Mouse (Mus musculus): ENCODE results near the gene Ola1. TPM values are rescaled to one million over a fixed set of nuclear protein-coding genes. Genes with fewer than 3 reads are reported as not detected.

Ola1 gene
- 92.0 and 94.6 TPM in 2 replicates for polyA plus RNA-seq (2014; fragmentation: Nextera tagmentation; extraction: Ambion mirVana)

DNA sequence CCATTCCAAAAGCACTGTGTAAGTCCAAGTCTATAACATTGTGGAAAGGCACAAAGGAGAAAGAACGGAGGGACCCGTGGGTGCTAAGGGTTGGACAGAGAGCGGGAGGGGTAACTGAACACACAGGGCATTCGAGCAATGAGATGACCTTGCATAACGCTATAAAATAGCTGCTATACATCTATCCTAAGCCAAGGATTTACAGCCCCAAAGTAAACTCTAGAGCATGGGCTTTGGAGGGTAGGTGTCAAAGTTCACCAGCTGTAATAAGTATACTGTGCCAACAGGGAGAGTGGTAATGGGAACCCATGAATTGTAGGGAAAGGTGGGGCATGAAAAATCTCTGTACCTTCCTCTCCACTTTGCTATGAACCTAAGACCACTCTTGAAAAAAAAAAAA lies at the start of gene Ola1:
Gene Ola1 (minus strand): TSS at position 12 of the 400 bp plus-strand sequence.
- WGBS, result 74% methylated on average over 5 of the region's 5 CpGs

DNA sequence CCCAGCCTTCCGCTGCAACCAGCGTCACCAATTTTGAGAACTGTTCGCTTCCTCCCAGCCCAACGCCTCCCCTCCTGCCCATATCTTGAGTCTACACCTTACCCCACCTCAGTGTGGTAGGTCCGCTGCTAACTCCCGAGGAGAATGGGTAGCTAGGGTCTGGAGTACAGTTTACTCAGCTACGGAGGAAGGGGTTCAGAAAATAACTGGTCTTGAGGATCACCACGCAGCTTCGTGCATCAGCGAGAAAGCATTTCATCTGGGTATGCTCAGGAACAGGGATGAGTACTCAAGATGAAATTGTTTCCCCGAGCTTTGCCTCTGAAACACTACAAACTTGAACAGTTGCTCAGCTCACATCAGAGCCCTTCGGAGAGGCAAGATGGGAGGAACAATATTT lies 49.6 kb upstream of the Ola1 start:
- no peak overlapping the region for H3K9ac ChIP-seq (ENCODE audit: low read length)
- H3K27me3 ChIP-seq (replicated peaks; ENCODE audit: control insufficient read depth, insufficient read depth, low read length), result peaks cover 97% of the 10 kb centered on the region
- no peak overlapping the region for H3K4me3 ChIP-seq (ENCODE audit: low read depth, low read length)
- no peaks in the 10 kb centered on the region for H3K9me3 ChIP-seq (ENCODE audit: control insufficient read depth, low read length)
- 3% methylated on average over 12 of the region's 12 CpGs for WGBS
- no peaks in the 10 kb centered on the region for H3K36me3 ChIP-seq (ENCODE audit: control insufficient read depth, insufficient read depth, low read length)
- no peak overlapping the region for H3K27ac ChIP-seq (ENCODE audit: low read depth)
- H3K4me2 ChIP-seq (ENCODE audit: low read length), result no peak overlapping the region
- peaks cover 27% of the 10 kb centered on the region for H3K4me1 ChIP-seq (replicated peaks; ENCODE audit: control insufficient read depth, insufficient read depth, low read length)
- no peak for ATAC-seq (replicated peaks; ENCODE audit: low FRiP score, low TSS enrichment, low read depth)
- peak; percentile 65 for DNase-seq (ENCODE audit: low spot score)

More for the DNA sequence above, at the start of gene Ola1:
- Histone ChIP-seq H3K9me3 (ENCODE audit: control insufficient read depth, low read length) (no peaks in the 10 kb centered on the region), H3K9ac (ENCODE audit: low read length) (no peak within 1 kb of the TSS), H3K4me3 (ENCODE audit: low read depth, low read length) (no peak within 1 kb of the TSS), H3K27me3 (replicated peaks; ENCODE audit: control insufficient read depth, insufficient read depth, low read length) (no peaks in the 10 kb centered on the region), H3K27ac (ENCODE audit: low read depth) (no peak within 1 kb of the TSS), H3K4me1 (replicated peaks; ENCODE audit: control insufficient read depth, insufficient read depth, low read length) (no peaks in the 10 kb centered on the region), H3K36me3 (ENCODE audit: control insufficient read depth, insufficient read depth, low read length) (no peaks in the 10 kb centered on the region), H3K4me2 (ENCODE audit: low read length) (no peak within 1 kb of the TSS)
- ATAC-seq (replicated peaks; ENCODE audit: low FRiP score, low TSS enrichment, low read depth) (no peak; the same call in 1 of the 2 replicates), DNase-seq (ENCODE audit: low spot score) (no peak)

DNA sequence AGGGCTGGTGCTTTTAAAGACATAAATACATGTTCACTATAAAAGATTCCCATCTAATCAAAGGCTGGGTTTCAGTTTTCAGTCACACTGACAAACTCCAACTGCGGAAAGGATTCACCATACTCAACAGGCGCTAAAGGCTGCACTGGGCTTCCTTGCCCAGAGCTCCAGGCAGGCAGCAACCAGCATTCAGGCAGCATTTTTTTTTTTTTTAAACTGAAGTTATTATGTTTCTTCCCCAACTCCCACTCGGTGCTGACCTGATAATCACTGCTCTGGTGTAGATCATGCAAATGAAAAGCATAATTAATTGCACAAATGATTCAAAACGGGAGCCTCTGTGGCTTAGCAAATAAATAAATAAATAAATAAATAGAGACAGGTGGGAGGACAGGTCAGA lies 49.1 kb upstream of the Ola1 start:
- H3K27me3 ChIP-seq (replicated peaks; ENCODE audit: control insufficient read depth, insufficient read depth, low read length), result peaks cover 97% of the 10 kb centered on the region
- H3K9ac ChIP-seq (ENCODE audit: low read length), result no peak overlapping the region
- H3K36me3 ChIP-seq (ENCODE audit: control insufficient read depth, insufficient read depth, low read length), result no peaks in the 10 kb centered on the region
- H3K27ac ChIP-seq (ENCODE audit: low read depth), result no peak overlapping the region
- no peaks in the 10 kb centered on the region for H3K9me3 ChIP-seq (ENCODE audit: control insufficient read depth, low read length)
- ATAC-seq (replicated peaks; ENCODE audit: low FRiP score, low TSS enrichment, low read depth), result no peak
- no peak overlapping the region for H3K4me3 ChIP-seq (ENCODE audit: low read depth, low read length)
- H3K4me1 ChIP-seq (replicated peaks; ENCODE audit: control insufficient read depth, insufficient read depth, low read length), result peaks cover 26% of the 10 kb centered on the region
- 4% methylated on average over 4 of the region's 4 CpGs for WGBS
- H3K4me2 ChIP-seq (ENCODE audit: low read length), result no peak overlapping the region
- peak; percentile 56 for DNase-seq (ENCODE audit: low spot score)

DNA sequence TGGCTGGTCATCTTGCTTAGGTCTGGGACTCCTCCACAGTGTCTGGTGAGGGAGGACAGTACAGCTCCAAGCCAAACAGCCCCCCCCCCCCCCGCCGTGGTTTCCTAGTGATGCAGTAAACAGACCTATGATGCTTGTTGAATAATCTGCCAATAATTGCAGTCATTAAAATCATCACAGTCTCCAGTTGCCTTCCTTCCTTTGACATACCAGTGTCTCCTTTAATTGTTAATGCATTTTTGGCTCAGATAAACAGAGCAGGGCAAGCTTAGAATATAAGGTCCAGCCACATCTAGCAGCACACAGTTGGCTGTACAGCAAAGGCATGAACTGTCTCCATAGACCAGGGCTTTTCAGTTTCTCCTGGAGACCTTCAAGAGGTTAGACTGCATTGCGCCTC lies 48.5 kb upstream of the Ola1 start:
- H3K4me2 ChIP-seq (ENCODE audit: low read length), result no peak overlapping the region
- no peak overlapping the region for H3K4me3 ChIP-seq (ENCODE audit: low read depth, low read length)
- peaks cover 97% of the 10 kb centered on the region for H3K27me3 ChIP-seq (replicated peaks; ENCODE audit: control insufficient read depth, insufficient read depth, low read length)
- WGBS, result 18% methylated on average over 3 of the region's 3 CpGs
- no peak for DNase-seq (ENCODE audit: low spot score)
- H3K9me3 ChIP-seq (ENCODE audit: control insufficient read depth, low read length), result no peaks in the 10 kb centered on the region
- H3K4me1 ChIP-seq (replicated peaks; ENCODE audit: control insufficient read depth, insufficient read depth, low read length), result peaks cover 26% of the 10 kb centered on the region
- no peak overlapping the region for H3K27ac ChIP-seq (ENCODE audit: low read depth)
- H3K36me3 ChIP-seq (ENCODE audit: control insufficient read depth, insufficient read depth, low read length), result no peaks in the 10 kb centered on the region
- ATAC-seq (replicated peaks; ENCODE audit: low FRiP score, low TSS enrichment, low read depth), result no peak
- no peak overlapping the region for H3K9ac ChIP-seq (ENCODE audit: low read length)

DNA sequence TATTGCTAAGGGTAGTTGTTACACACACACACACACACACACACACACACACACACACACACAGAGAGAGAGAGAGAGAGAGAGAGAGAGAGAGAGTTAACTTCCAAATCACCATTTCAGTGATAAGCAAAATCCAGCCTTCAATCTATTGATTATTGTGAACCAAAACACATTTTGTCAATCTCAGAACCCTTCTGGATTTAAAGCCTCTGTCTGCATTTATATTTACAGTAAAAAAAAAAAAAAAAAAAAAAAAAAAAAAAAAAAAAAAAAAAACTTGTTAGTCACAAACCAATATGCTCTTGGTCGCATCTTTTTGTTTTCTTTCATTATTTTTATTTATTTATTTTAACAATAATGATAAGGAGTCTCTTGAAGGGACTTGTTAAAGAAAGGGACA lies 47.9 kb upstream of the Ola1 start:
- 44% methylated on average over 1 of the region's 1 CpGs for WGBS
- Histone ChIP-seq H3K4me2 (ENCODE audit: low read length) (no peak overlapping the region), H3K9me3 (ENCODE audit: control insufficient read depth, low read length) (no peaks in the 10 kb centered on the region), H3K36me3 (ENCODE audit: control insufficient read depth, insufficient read depth, low read length) (no peaks in the 10 kb centered on the region), H3K4me1 (replicated peaks; ENCODE audit: control insufficient read depth, insufficient read depth, low read length) (peaks cover 24% of the 10 kb centered on the region), H3K9ac (ENCODE audit: low read length) (no peak overlapping the region), H3K27me3 (replicated peaks; ENCODE audit: control insufficient read depth, insufficient read depth, low read length) (peaks cover 97% of the 10 kb centered on the region), H3K4me3 (ENCODE audit: low read depth, low read length) (no peak overlapping the region), H3K27ac (ENCODE audit: low read depth) (no peak overlapping the region)
- no peak for DNase-seq (ENCODE audit: low spot score)
- ATAC-seq (replicated peaks; ENCODE audit: low FRiP score, low TSS enrichment, low read depth), result no peak

DNA sequence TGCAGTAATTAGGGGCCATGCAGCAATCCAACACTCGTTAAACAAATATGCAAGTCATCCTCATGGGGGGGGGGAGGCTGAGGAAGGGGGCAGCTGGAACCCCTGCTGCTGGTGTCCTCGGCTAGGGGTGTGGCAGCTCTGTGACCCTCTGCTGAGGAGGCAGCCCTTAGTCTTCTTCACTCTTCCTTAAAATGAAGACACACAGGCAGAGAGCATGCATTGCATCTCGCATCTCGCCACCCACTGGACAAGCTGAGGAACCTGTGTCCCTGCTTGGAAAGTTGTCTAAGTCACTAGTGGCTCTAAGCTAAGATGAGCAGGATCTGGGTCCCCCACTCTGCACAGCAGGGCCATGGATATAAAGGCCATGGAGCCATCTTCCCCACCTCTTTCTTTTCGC lies 47.3 kb upstream of the Ola1 start:
- no peaks in the 10 kb centered on the region for H3K36me3 ChIP-seq (ENCODE audit: control insufficient read depth, insufficient read depth, low read length)
- WGBS, result 7% methylated on average over 5 of the region's 5 CpGs
- peaks cover 91% of the 10 kb centered on the region for H3K27me3 ChIP-seq (replicated peaks; ENCODE audit: control insufficient read depth, insufficient read depth, low read length)
- no peak overlapping the region for H3K4me3 ChIP-seq (ENCODE audit: low read depth, low read length)
- no peak for DNase-seq (ENCODE audit: low spot score)
- H3K9ac ChIP-seq (ENCODE audit: low read length), result no peak overlapping the region
- no peak for ATAC-seq (replicated peaks; ENCODE audit: low FRiP score, low TSS enrichment, low read depth)
- peaks cover 22% of the 10 kb centered on the region for H3K4me1 ChIP-seq (replicated peaks; ENCODE audit: control insufficient read depth, insufficient read depth, low read length)
- no peak overlapping the region for H3K27ac ChIP-seq (ENCODE audit: low read depth)
- no peak overlapping the region for H3K4me2 ChIP-seq (ENCODE audit: low read length)
- 0 out of 2 replicates have a peak, but pooled peaks cover 2% of the 10 kb centered on the region for H3K9me3 ChIP-seq (ENCODE audit: control insufficient read depth, low read length)

DNA sequence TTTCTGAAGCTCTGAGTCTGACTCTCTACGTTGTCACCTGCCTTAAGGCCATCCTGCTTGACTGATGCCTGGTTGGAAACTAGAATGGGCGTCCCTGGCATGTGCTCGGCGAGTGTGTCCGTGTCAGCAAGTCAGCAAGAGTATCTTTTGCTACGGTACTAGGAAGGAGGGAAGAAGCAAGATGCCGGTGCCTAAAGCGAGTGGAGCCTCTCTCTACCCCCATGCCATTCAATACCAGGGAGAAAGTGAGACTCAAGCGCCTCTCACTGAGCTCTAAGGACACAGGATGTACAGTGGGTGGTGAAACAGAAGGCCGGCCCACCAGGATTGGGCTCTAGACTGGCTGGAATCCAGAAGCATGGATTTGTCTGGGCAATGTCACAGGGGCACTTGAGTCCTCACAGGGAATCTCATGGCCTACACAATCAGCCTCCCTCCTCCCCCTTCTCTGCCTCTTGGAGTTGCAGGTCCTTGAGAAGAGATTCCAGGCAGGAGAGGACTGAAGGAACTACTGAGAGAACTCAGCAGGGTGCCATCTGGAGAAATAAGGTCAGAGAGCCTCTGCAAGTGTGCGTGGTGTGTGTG lies 46.0 kb upstream of the Ola1 start:
- H3K4me3 ChIP-seq (ENCODE audit: low read depth, low read length), result peak overlapping the region; percentile 34; the same call in 1 of the 2 replicates
- no peak overlapping the region for H3K9ac ChIP-seq (ENCODE audit: low read length)
- WGBS, result 5% methylated on average over 11 of the region's 11 CpGs
- H3K36me3 ChIP-seq (ENCODE audit: control insufficient read depth, insufficient read depth, low read length), result no peaks in the 10 kb centered on the region
- H3K27me3 ChIP-seq (replicated peaks; ENCODE audit: control insufficient read depth, insufficient read depth, low read length), result peaks cover 78% of the 10 kb centered on the region
- H3K4me1 ChIP-seq (replicated peaks; ENCODE audit: control insufficient read depth, insufficient read depth, low read length), result peaks cover 16% of the 10 kb centered on the region
- H3K27ac ChIP-seq (ENCODE audit: low read depth), result no peak overlapping the region
- H3K9me3 ChIP-seq (ENCODE audit: control insufficient read depth, low read length), result 0 out of 2 replicates have a peak, but pooled peaks cover 3% of the 10 kb centered on the region
- ATAC-seq (replicated peaks; ENCODE audit: low FRiP score, low TSS enrichment, low read depth) (no peak), DNase-seq (ENCODE audit: low spot score) (peak; percentile 60)
- H3K4me2 ChIP-seq (ENCODE audit: low read length), result peak overlapping the region; percentile 77

DNA sequence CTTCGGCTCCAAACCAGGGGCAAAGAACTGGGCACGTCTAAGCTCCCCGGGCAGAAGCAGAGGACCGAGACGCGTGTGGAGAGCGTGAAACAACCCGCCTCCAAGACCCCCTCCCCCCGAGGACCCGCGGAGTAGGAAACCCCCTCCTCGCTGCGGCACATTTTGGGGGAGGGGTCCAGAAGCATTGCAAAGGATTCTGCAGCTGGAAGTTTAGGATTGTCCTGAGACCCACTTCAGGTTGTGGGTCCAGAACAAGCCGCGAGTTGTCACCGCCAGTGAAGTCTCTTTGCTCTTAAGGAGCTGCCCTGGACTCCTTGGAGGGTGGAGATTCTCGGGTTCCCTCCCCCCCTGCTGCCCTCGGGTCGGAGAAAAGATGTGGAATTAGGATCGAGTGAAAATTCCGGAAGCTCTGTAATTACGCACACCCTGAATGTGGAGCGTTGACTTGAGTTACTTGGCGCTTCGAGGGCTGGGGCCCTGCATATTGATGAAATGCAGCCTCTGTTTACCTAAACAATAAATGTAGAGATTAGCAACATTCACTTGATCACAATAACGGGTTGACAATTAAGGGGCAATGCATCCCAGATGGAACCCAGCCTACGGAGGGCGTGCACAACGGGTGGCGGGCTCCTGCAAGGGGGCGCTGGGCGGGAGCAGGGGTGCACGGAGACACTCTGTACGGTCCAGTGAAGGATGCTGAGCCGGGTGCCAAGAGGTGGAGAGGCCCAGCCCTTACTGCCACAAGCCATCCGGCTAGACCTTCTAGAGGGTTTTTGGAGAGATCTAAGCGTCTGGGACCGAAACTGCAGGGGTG lies 45.3 kb upstream of the Ola1 start:
- H3K4me2 ChIP-seq (ENCODE audit: low read length), result peak overlapping the region; percentile 77
- H3K9me3 ChIP-seq (ENCODE audit: control insufficient read depth, low read length), result 0 out of 2 replicates have a peak, but pooled peaks cover 3% of the 10 kb centered on the region
- H3K27ac ChIP-seq (ENCODE audit: low read depth), result no peak overlapping the region
- DNase-seq (ENCODE audit: low spot score) (peak; percentile 79), ATAC-seq (replicated peaks; ENCODE audit: low FRiP score, low TSS enrichment, low read depth) (0 out of 2 replicates have a peak, but pooled peaks have one; percentile 50)
- no peaks in the 10 kb centered on the region for H3K36me3 ChIP-seq (ENCODE audit: control insufficient read depth, insufficient read depth, low read length)
- H3K4me1 ChIP-seq (replicated peaks; ENCODE audit: control insufficient read depth, insufficient read depth, low read length), result peaks cover 16% of the 10 kb centered on the region
- H3K4me3 ChIP-seq (ENCODE audit: low read depth, low read length), result peak overlapping the region; percentile 34
- WGBS, result 1% methylated on average over 38 of the region's 38 CpGs
- H3K9ac ChIP-seq (ENCODE audit: low read length), result peak overlapping the region; percentile 22; the same call in 1 of the 2 replicates
- H3K27me3 ChIP-seq (replicated peaks; ENCODE audit: control insufficient read depth, insufficient read depth, low read length), result peaks cover 71% of the 10 kb centered on the region
